8 mouse cellular contexts compared by ENCODE assay signal in genomic region chr11:20201661-20202101, GRCm38 (mm10). TPM values are rescaled to one million over a fixed set of nuclear protein-coding genes. Genes with fewer than 3 reads are reported as not detected.
A peak's percentile ranks its signal among the peaks of the same experiment; 100 is the strongest.
DNase-seq lines count a peak whose midpoint lies in the region; ATAC-seq and TF ChIP-seq lines count a peak whose summit lies in the region.

No protein-coding gene starts in this region.

- H3K4me1 ChIP-seq in intestine, postnatal 0 days (replicated peaks; ENCODE audit: control insufficient read depth, insufficient read depth, low read length) = peaks cover 12% of the 10 kb centered on the region
- peaks cover 50% of the 10 kb centered on the region for H3K4me1 ChIP-seq in liver, embryonic 13.5 days (replicated peaks)

- peak; percentile 35 for TF ChIP-seq POLR2A in myocyte (IDR thresholded peaks at IDR 0.05; ENCODE audit: insufficient read length, low read depth)

- peak overlapping the region; percentile 66 for H3K4me2 ChIP-seq in intestine, postnatal 0 days (replicated peaks; ENCODE audit: low read depth)
- H3K4me2 ChIP-seq in liver, embryonic 13.5 days = peak overlapping the region; percentile 76
- H3K4me2 ChIP-seq in myocyte (ENCODE audit: low read depth) = peak overlapping the region; percentile 97

- H3K79me2 ChIP-seq in myocyte (ENCODE audit: control insufficient read depth, insufficient read depth) = peaks cover 50% of the 10 kb centered on the region

- H3K27me3 ChIP-seq in intestine, postnatal 0 days (replicated peaks; ENCODE audit: control insufficient read depth, insufficient read depth, low read length) = no peaks in the 10 kb centered on the region
- no peaks in the 10 kb centered on the region for H3K27me3 ChIP-seq in liver, embryonic 13.5 days
- H3K27me3 ChIP-seq in myocyte (ENCODE audit: control insufficient read depth, insufficient read depth, insufficient read length) = no peaks in the 10 kb centered on the region

- no peak for TF ChIP-seq CTCF in intestine, postnatal 0 days (IDR thresholded peaks at IDR 0.05; ENCODE audit: low read depth)

- no peaks in the 10 kb centered on the region for H3K9me3 ChIP-seq in intestine, postnatal 0 days (ENCODE audit: control insufficient read depth)
- no peaks in the 10 kb centered on the region for H3K9me3 ChIP-seq in liver, embryonic 13.5 days (replicated peaks)

- peak overlapping the region; percentile 45 for H3ac ChIP-seq in myocyte (ENCODE audit: control insufficient read depth, insufficient read length)

- peak overlapping the region; percentile 100 for H3K27ac ChIP-seq in intestine, postnatal 0 days (ENCODE audit: low read depth, low read length)
- peak overlapping the region; percentile 92 for H3K27ac ChIP-seq in liver, embryonic 13.5 days

- peak overlapping the region; percentile 100 for H3K4me3 ChIP-seq in intestine, postnatal 0 days (ENCODE audit: low read depth, low read length)
- H3K4me3 ChIP-seq in liver, embryonic 13.5 days (replicated peaks) = peak overlapping the region; percentile 99
- peak overlapping the region; percentile 84 for H3K4me3 ChIP-seq in myocyte

- peak; percentile 2 for ATAC-seq in intestine, postnatal 0 days
- peak; percentile 3 for ATAC-seq in liver, embryonic 13.5 days (ENCODE audit: low read depth)

- peak; percentile 16 to 24 for DNase-seq in spleen, postnatal 36 days (ENCODE audit: low spot score in 2 of 2)
- DNase-seq in spleen, adult 12 weeks (ENCODE audit: low spot score) = no peak
- DNase-seq in c-Kit-positive CD71-positive TER-119-negative erythroid progenitor cells, embryonic 14.5 days (ENCODE audit: low read depth) = peak; percentile 15
- peak; percentile 11 to 36 for DNase-seq in frontal cortex, adult 2 months (ENCODE audit: extremely low spot score in 1 of 2, low spot score in 1 of 2)
- peak; percentile 37 for DNase-seq in liver, embryonic 13.5 days
- peak; percentile 30 to 47 for DNase-seq in urinary bladder, postnatal 36 days (ENCODE audit: low spot score in 2 of 2)

- no peaks in the 10 kb centered on the region for H3K36me3 ChIP-seq in intestine, postnatal 0 days (ENCODE audit: control insufficient read depth, insufficient read depth)
- no peaks in the 10 kb centered on the region; the same call in 1 of the 2 replicates for H3K36me3 ChIP-seq in liver, embryonic 13.5 days
- no peaks in the 10 kb centered on the region for H3K36me3 ChIP-seq in myocyte (ENCODE audit: control insufficient read depth, insufficient read depth)

- under 1% methylated on average over 32 of the region's 40 CpGs for WGBS in intestine, postnatal 0 days
- WGBS in liver, embryonic 13.5 days (ENCODE audit: insufficient replicate concordance) = under 1% methylated on average over 40 of the region's 40 CpGs

- peak overlapping the region; percentile 100 for H3K9ac ChIP-seq in intestine, postnatal 0 days (ENCODE audit: low read depth, low read length)
- H3K9ac ChIP-seq in liver, embryonic 13.5 days = peak overlapping the region; percentile 99

TF ChIP-seq in myocyte, 11 proteins besides CTCF, POLR2A, EP300 and RAD21:
- TF ChIP-seq MYOG (IDR thresholded peaks at IDR 0.05; ENCODE audit: control insufficient read depth in 1 of 3, insufficient read depth in 1 of 3, insufficient read length in 2 of 3, low read depth in 2 of 3) (no peak), POLR2AphosphoS2 (IDR thresholded peaks at IDR 0.05; ENCODE audit: insufficient read length, low read depth) (peak; percentile 49)

RNA-seq across cellular contexts. Expression of gene Rab1a, which starts 0.4 kb away (rescaled TPM):
- 210 and 221 TPM in 2 replicates for polyA plus RNA-seq in frontal cortex, adult 2 months (2012; rRNA removed)
- polyA plus RNA-seq in intestine, postnatal 0 days (2015; fragmentation: Nextera tagmentation; extraction: Ambion mirVana) = 761 and 762 TPM in 2 replicates
- 117 and 141 TPM in 2 replicates for polyA plus RNA-seq in liver, embryonic 13.5 days (2015; fragmentation: Nextera tagmentation; extraction: Ambion mirVana)
- 107 TPM for polyA plus RNA-seq in myocyte (2012; fragmentation: generic; extraction: Trizol)

RNA-seq across cellular contexts. Expression of gene Cep68, which starts 47.5 kb away (rescaled TPM):
- 18.9 and 19.6 TPM in 2 replicates for polyA plus RNA-seq in frontal cortex, adult 2 months (2012; rRNA removed)
- polyA plus RNA-seq in intestine, postnatal 0 days (2015; fragmentation: Nextera tagmentation; extraction: Ambion mirVana) = 6.3 and 6.5 TPM in 2 replicates
- polyA plus RNA-seq in liver, embryonic 13.5 days (2015; fragmentation: Nextera tagmentation; extraction: Ambion mirVana) = 6.9 and 9.2 TPM in 2 replicates
- 9.3 TPM for polyA plus RNA-seq in myocyte (2012; fragmentation: generic; extraction: Trizol)
